Mouse (Mus musculus): Measurements from ENCODE around the gene Prp2. TPM values are rescaled to one million over a fixed set of nuclear protein-coding genes. Genes with fewer than 3 reads are reported as not detected.
"Not testable (repeated sequence)": the region's sequence is repeated elsewhere in the genome, so short reads cannot be mapped to it uniquely, and the experiment has no call there.

Gene Prp2
- polyA plus RNA-seq (2012; rRNA removed), result not detected in 2 replicates

- DNase-seq (ENCODE audit: low read depth, low spot score), result not testable (repeated sequence)
- 56% methylated on average over 2 of the region's 2 CpGs for WGBS
Observed at GRCm38 (mm10) chr6:132595613-132596012, at the start of gene Prp2. TSS of gene Prp2 (plus strand) at chr6:132595913.

- 67% methylated on average over 1 of the region's 1 CpGs for WGBS
- not testable (repeated sequence) for DNase-seq (ENCODE audit: low read depth, low spot score)
Observed at GRCm38 (mm10) chr6:132569509-132569908, 26.2 kb upstream of the Prp2 start, which contains the start of gene Prh1. TSS of gene Prh1 (plus strand) at chr6:132569809.

- no peak for DNase-seq (ENCODE audit: low read depth, low spot score)
Observed at GRCm38 (mm10) chr6:132649399-132649798, 53.7 kb downstream of the Prp2 start.

Other genes starting within 250 kb of the Prp2 start
- gene Gm8882, start 231.8 kb upstream of the Prp2 start, polyA plus RNA-seq (2012; rRNA removed), result not detected in 2 replicates
- not detected in 2 replicates for gene Prh1, start 26.1 kb upstream of the Prp2 start, polyA plus RNA-seq (2012; rRNA removed)
- not detected in 2 replicates for gene A630073D07Rik, start 55.6 kb downstream of the Prp2 start, polyA plus RNA-seq (2012; rRNA removed)
- gene Tas2r120, start 61.0 kb downstream of the Prp2 start, polyA plus RNA-seq (2012; rRNA removed), result not detected in 2 replicates
- gene Tas2r121, start 105.1 kb downstream of the Prp2 start, polyA plus RNA-seq (2012; rRNA removed), result not detected in 2 replicates
- not detected in 2 replicates for gene Tas2r122, start 116.0 kb downstream of the Prp2 start, polyA plus RNA-seq (2012; rRNA removed)
- gene Tas2r115, start 142.1 kb downstream of the Prp2 start, polyA plus RNA-seq (2012; rRNA removed), result not detected in 2 replicates
- not detected in 2 replicates for gene Tas2r124, start 158.8 kb downstream of the Prp2 start, polyA plus RNA-seq (2012; rRNA removed)
- gene Tas2r102, start 166.2 kb downstream of the Prp2 start, polyA plus RNA-seq (2012; rRNA removed), result not detected in 2 replicates
- gene Tas2r136, start 182.2 kb downstream of the Prp2 start, polyA plus RNA-seq (2012; rRNA removed), result not detected in 2 replicates
- gene Tas2r117, start 206.9 kb downstream of the Prp2 start, polyA plus RNA-seq (2012; rRNA removed), result not detected in 2 replicates

All from large intestine, adult 2 months (tissue).